29 mouse cellular contexts compared by ENCODE assay signal in the genomic region with DNA sequence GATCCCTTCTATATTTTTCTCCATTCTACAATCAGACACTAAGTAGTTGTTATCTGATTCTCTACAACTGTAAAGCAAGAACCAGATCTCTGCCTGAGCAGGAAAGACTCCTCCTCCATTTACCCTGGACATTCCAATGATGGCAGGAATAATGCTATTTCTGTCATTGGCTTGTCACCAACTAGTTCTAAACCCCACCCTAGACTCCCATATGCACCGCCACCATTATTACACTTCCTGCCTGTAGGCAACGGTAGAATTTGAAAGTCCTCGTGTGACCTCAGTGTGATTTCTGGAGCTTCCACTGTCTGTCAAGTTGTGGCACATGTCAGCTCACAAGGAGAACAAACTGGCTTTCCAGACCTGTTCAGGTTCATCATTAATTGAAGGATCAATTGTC.
DNase-seq lines count a peak whose midpoint lies in the region; ATAC-seq and TF ChIP-seq lines count a peak whose summit lies in the region.
"Had no signal": no experiment of that assay in that cellular context is flagged by ENCODE, and none has a peak within 500 bp of the region (broad histone marks: within the 10 kb centered on the region; RNA-seq: fewer than 3 reads in every experiment).

No protein-coding gene starts in this region.

- H3K27ac ChIP-seq in heart, embryonic 13.5 days (replicated peaks): peak overlapping the region; percentile 32; the same call in 1 of the 2 replicates
- no peak overlapping the region for H3K27ac ChIP-seq in kidney, postnatal 0 days
- no peak overlapping the region for H3K27ac ChIP-seq in midbrain, postnatal 0 days (ENCODE audit: low read depth, low read length)
- no peak overlapping the region for H3K27ac ChIP-seq in midbrain, embryonic 16.5 days (ENCODE audit: low read length)
- H3K27ac ChIP-seq: embryonic facial prominence, embryonic 12.5 days; hindbrain, embryonic 13.5 days; kidney, embryonic 15.5 days; layer of hippocampus, adult 2 months; limb, embryonic 15.5 days; liver, embryonic 13.5 days; midbrain, embryonic 12.5 days; stomach, embryonic 15.5 days had no signal

- TF ChIP-seq CTCF in kidney, postnatal 0 days (IDR thresholded peaks at IDR 0.05; ENCODE audit: low read depth): no peak
- TF ChIP-seq CTCF in midbrain, postnatal 0 days (IDR thresholded peaks at IDR 0.05): no peak

- H3K27me3 ChIP-seq in heart, embryonic 13.5 days (replicated peaks): 0 out of 2 replicates have a peak, but pooled peaks cover 1% of the 10 kb centered on the region
- no peaks in the 10 kb centered on the region for H3K27me3 ChIP-seq in kidney, postnatal 0 days (ENCODE audit: insufficient read depth, low read length)
- H3K27me3 ChIP-seq in midbrain, postnatal 0 days (ENCODE audit: insufficient read depth, low read length): no peaks in the 10 kb centered on the region
- no peaks in the 10 kb centered on the region for H3K27me3 ChIP-seq in midbrain, embryonic 16.5 days (ENCODE audit: control insufficient read depth, insufficient read depth, low read depth, low read length)
- H3K27me3 ChIP-seq: embryonic facial prominence, embryonic 12.5 days; hindbrain, embryonic 13.5 days; kidney, embryonic 15.5 days; limb, embryonic 15.5 days; liver, embryonic 13.5 days; midbrain, embryonic 12.5 days; Patski; stomach, embryonic 15.5 days had no signal

- no peak overlapping the region for H3K4me3 ChIP-seq in heart, embryonic 13.5 days
- H3K4me3 ChIP-seq in kidney, postnatal 0 days (replicated peaks; ENCODE audit: low read depth, low read length): no peak overlapping the region
- H3K4me3 ChIP-seq in midbrain, postnatal 0 days (ENCODE audit: low read depth, low read length): no peak overlapping the region
- no peak overlapping the region for H3K4me3 ChIP-seq in midbrain, embryonic 16.5 days (ENCODE audit: low read depth, low read length)
- H3K4me3 ChIP-seq: embryonic facial prominence, embryonic 12.5 days; hindbrain, embryonic 13.5 days; kidney, embryonic 15.5 days; layer of hippocampus, adult 2 months; limb, embryonic 15.5 days; liver, embryonic 13.5 days; midbrain, embryonic 12.5 days; stomach, embryonic 15.5 days had no signal

- no peak overlapping the region for H3K9ac ChIP-seq in heart, embryonic 13.5 days
- H3K9ac ChIP-seq in kidney, postnatal 0 days (ENCODE audit: low read depth, low read length): no peak overlapping the region
- no peak overlapping the region for H3K9ac ChIP-seq in midbrain, postnatal 0 days (replicated peaks; ENCODE audit: low read length, poor library complexity, severe bottlenecking)
- no peak overlapping the region for H3K9ac ChIP-seq in midbrain, embryonic 16.5 days (ENCODE audit: low read depth, low read length)
- H3K9ac ChIP-seq: embryonic facial prominence, embryonic 12.5 days; hindbrain, embryonic 13.5 days; kidney, embryonic 15.5 days; limb, embryonic 15.5 days; liver, embryonic 13.5 days; midbrain, embryonic 12.5 days; stomach, embryonic 15.5 days had no signal

- 20% methylated on average over 3 of the region's 3 CpGs for WGBS in heart, embryonic 13.5 days
- 62% methylated on average over 3 of the region's 3 CpGs for WGBS in kidney, postnatal 0 days
- 80% methylated on average over 3 of the region's 3 CpGs for WGBS in midbrain, postnatal 0 days
- 81% methylated on average over 3 of the region's 3 CpGs for WGBS in midbrain, embryonic 16.5 days

- ATAC-seq in heart, embryonic 13.5 days (ENCODE audit: extremely low read depth, insufficient number of reproducible peaks, low FRiP score, low TSS enrichment): no peak
- ATAC-seq in kidney, postnatal 0 days (replicated peaks; ENCODE audit: low FRiP score, low read depth): no peak
- no peak for ATAC-seq in midbrain, postnatal 0 days (ENCODE audit: low FRiP score)
- ATAC-seq in midbrain, embryonic 16.5 days: no peak
- ATAC-seq: forebrain, embryonic 14.5 days; Patski had no signal

- H3K36me3 ChIP-seq in heart, embryonic 13.5 days: no peaks in the 10 kb centered on the region
- H3K36me3 ChIP-seq in kidney, postnatal 0 days (ENCODE audit: insufficient read depth, low read length): no peaks in the 10 kb centered on the region
- H3K36me3 ChIP-seq in midbrain, postnatal 0 days (ENCODE audit: insufficient read depth, low read length): no peaks in the 10 kb centered on the region
- no peaks in the 10 kb centered on the region for H3K36me3 ChIP-seq in midbrain, embryonic 16.5 days (ENCODE audit: control insufficient read depth, insufficient read depth, low read length)
- H3K36me3 ChIP-seq: embryonic facial prominence, embryonic 12.5 days; hindbrain, embryonic 13.5 days; kidney, embryonic 15.5 days; limb, embryonic 15.5 days; liver, embryonic 13.5 days; midbrain, embryonic 12.5 days; stomach, embryonic 15.5 days had no signal

- H3K4me1 ChIP-seq in heart, embryonic 13.5 days: peaks cover 20% of the 10 kb centered on the region
- H3K4me1 ChIP-seq in kidney, postnatal 0 days (replicated peaks; ENCODE audit: insufficient read depth, low read length): peaks cover 5% of the 10 kb centered on the region; the same call in 1 of the 2 replicates
- H3K4me1 ChIP-seq in midbrain, postnatal 0 days (ENCODE audit: insufficient read depth, low read length): 0 out of 2 replicates have a peak, but pooled peaks cover 3% of the 10 kb centered on the region
- 0 out of 2 replicates have a peak, but pooled peaks cover 2% of the 10 kb centered on the region for H3K4me1 ChIP-seq in midbrain, embryonic 16.5 days (ENCODE audit: control insufficient read depth, insufficient read depth, low read length)
- H3K4me1 ChIP-seq: liver, embryonic 13.5 days; stomach, embryonic 15.5 days had no signal

- H3K9me3 ChIP-seq in heart, embryonic 13.5 days: no peaks in the 10 kb centered on the region
- H3K9me3 ChIP-seq in kidney, postnatal 0 days (replicated peaks; ENCODE audit: low read length): no peaks in the 10 kb centered on the region
- no peaks in the 10 kb centered on the region for H3K9me3 ChIP-seq in midbrain, postnatal 0 days (ENCODE audit: low read length)
- H3K9me3 ChIP-seq in midbrain, embryonic 16.5 days (replicated peaks; ENCODE audit: control insufficient read depth, low read length, poor library complexity, severe bottlenecking): no peaks in the 10 kb centered on the region
- H3K9me3 ChIP-seq: embryonic facial prominence, embryonic 12.5 days; hindbrain, embryonic 13.5 days; kidney, embryonic 15.5 days; limb, embryonic 15.5 days; liver, embryonic 13.5 days; midbrain, embryonic 12.5 days; stomach, embryonic 15.5 days had no signal

- H3K4me2 ChIP-seq in heart, embryonic 13.5 days: no peak overlapping the region
- H3K4me2 ChIP-seq in kidney, postnatal 0 days (ENCODE audit: low read length): no peak overlapping the region
- no peak overlapping the region for H3K4me2 ChIP-seq in midbrain, postnatal 0 days (ENCODE audit: low read depth, low read length, poor library complexity, severe bottlenecking)
- H3K4me2 ChIP-seq in midbrain, embryonic 16.5 days (ENCODE audit: low read length): no peak overlapping the region
- H3K4me2 ChIP-seq: embryonic facial prominence, embryonic 12.5 days; hindbrain, embryonic 13.5 days; kidney, embryonic 15.5 days; limb, embryonic 15.5 days; liver, embryonic 13.5 days; midbrain, embryonic 12.5 days; stomach, embryonic 15.5 days had no signal

- no peak for DNase-seq in heart, adult 8-10 months (ENCODE audit: low spot score)
- peak; percentile 16 for DNase-seq in kidney, postnatal 0 days (ENCODE audit: low spot score)
- no peak for DNase-seq in kidney, adult 9 months
- peak; percentile 9 for DNase-seq in midbrain, postnatal 0 days (ENCODE audit: low spot score)
- DNase-seq in retina, embryonic 14.5 days (ENCODE audit: low spot score): peak; percentile 44
- no peak for DNase-seq in natural killer cell, adult 2 months (ENCODE audit: low spot score in 2 of 2)
- DNase-seq: cerebellum, adult 11-12 months; cerebellum, adult 9-11 months; embryo, embryonic 11 days; gastrocnemius, postnatal 14 days; heart, postnatal 4 days; kidney, adult 11 months; kidney, postnatal 36 days; liver, embryonic 13.5 days; lung, adult 2 months; lung, postnatal 36 days; right cerebral cortex, postnatal 25 days; thymus, postnatal 36 days had no signal

Comparison
In these comparisons a context has a peak if more than half of its experiments do, and no peak if none do; other contexts are left out.
1. DNase-seq: peak in kidney, postnatal 0 days (single experiment), midbrain, postnatal 0 days (single experiment) and retina, embryonic 14.5 days (single experiment); none in heart, adult 8-10 months (single experiment), kidney, adult 9 months (single experiment) and natural killer cell, adult 2 months (0 of 2).